Mouse (Mus musculus): ENCODE results near the gene Fam129b. TPM values are rescaled to one million over a fixed set of nuclear protein-coding genes. Genes with fewer than 3 reads are reported as not detected.

Fam129b gene
- total and polyA plus RNA-seq, 3 experiments: 0.53 to 20.7 (median 1.5) TPM

- peaks cover 15% of the 10 kb centered on the region for H3K4me1 ChIP-seq (ENCODE audit: insufficient read depth, low read depth, low read length)
- no peak for DNase-seq (ENCODE audit: low spot score)
These were observed 782 bp downstream of the Fam129b start for GRCm38 (mm10) chr2:32876490-32877302.

GRCm38 (mm10) chr2:32877303-32877702, 1.4 kb downstream of the Fam129b start:
- Histone ChIP-seq H3K4me3 (ENCODE audit: low read depth, low read length) (no peak overlapping the region), H3K27me3 (ENCODE audit: insufficient read depth, low read length) (peaks cover 87% of the 10 kb centered on the region), H3K9me3 (replicated peaks) (no peaks in the 10 kb centered on the region), H3K4me1 (ENCODE audit: insufficient read depth, low read depth, low read length) (peaks cover 16% of the 10 kb centered on the region), H3K36me3 (replicated peaks) (no peaks in the 10 kb centered on the region)
- ATAC-seq (ENCODE audit: extremely low read depth, insufficient number of reproducible peaks, low FRiP score, poor library complexity, severe bottlenecking): no peak
- DNase-seq (ENCODE audit: low spot score): no peak
- no peak for TF ChIP-seq POLR2AphosphoS5 (IDR thresholded peaks at IDR 0.05; ENCODE audit: insufficient replicate concordance, low read depth, low read length)
- no peak for TF ChIP-seq TAL1 (conservative IDR thresholded peaks at IDR 0.05; ENCODE audit: low read depth, low read length)
- no peak for TF ChIP-seq CTCF (IDR thresholded peaks at IDR 0.05; ENCODE audit: low read depth, low read length)
- TF ChIP-seq GATA1 (IDR thresholded peaks at IDR 0.05; ENCODE audit: borderline replicate concordance, low read length): no peak
- TF ChIP-seq GATA2 (IDR thresholded peaks at IDR 0.05; ENCODE audit: borderline replicate concordance, low read depth, low read length): no peak

More at GRCm38 (mm10) chr2:32876490-32877302, 782 bp downstream of the Fam129b start:
- TF ChIP-seq GATA1 (IDR thresholded peaks at IDR 0.05; ENCODE audit: borderline replicate concordance, low read length) (no peak), TAL1 (conservative IDR thresholded peaks at IDR 0.05; ENCODE audit: low read depth, low read length) (no peak), GATA2 (IDR thresholded peaks at IDR 0.05; ENCODE audit: borderline replicate concordance, low read depth, low read length) (no peak), POLR2AphosphoS5 (IDR thresholded peaks at IDR 0.05; ENCODE audit: insufficient replicate concordance, low read depth, low read length) (no peak), CTCF (IDR thresholded peaks at IDR 0.05; ENCODE audit: low read depth, low read length) (no peak)
- Histone ChIP-seq H3K27me3 (ENCODE audit: insufficient read depth, low read length) (peaks cover 87% of the 10 kb centered on the region), H3K4me3 (ENCODE audit: low read depth, low read length) (peak overlapping the region; percentile 66; the same call in 1 of the 2 replicates), H3K36me3 (replicated peaks) (no peaks in the 10 kb centered on the region), H3K9me3 (replicated peaks) (no peaks in the 10 kb centered on the region)
- no peak for ATAC-seq (ENCODE audit: extremely low read depth, insufficient number of reproducible peaks, low FRiP score, poor library complexity, severe bottlenecking)

- Histone ChIP-seq H3K9me3 (replicated peaks) (no peaks in the 10 kb centered on the region), H3K36me3 (replicated peaks) (no peaks in the 10 kb centered on the region), H3K27me3 (ENCODE audit: insufficient read depth, low read length) (peaks cover 84% of the 10 kb centered on the region), H3K4me1 (ENCODE audit: insufficient read depth, low read depth, low read length) (peaks cover 17% of the 10 kb centered on the region), H3K4me3 (ENCODE audit: low read depth, low read length) (no peak overlapping the region)
- DNase-seq (ENCODE audit: low spot score) (no peak), ATAC-seq (ENCODE audit: extremely low read depth, insufficient number of reproducible peaks, low FRiP score, poor library complexity, severe bottlenecking) (no peak)
- no peak for TF ChIP-seq GATA1 (IDR thresholded peaks at IDR 0.05; ENCODE audit: borderline replicate concordance, low read length)
- TF ChIP-seq GATA2 (IDR thresholded peaks at IDR 0.05; ENCODE audit: borderline replicate concordance, low read depth, low read length): no peak
- no peak for TF ChIP-seq CTCF (IDR thresholded peaks at IDR 0.05; ENCODE audit: low read depth, low read length)
- TF ChIP-seq POLR2AphosphoS5 (IDR thresholded peaks at IDR 0.05; ENCODE audit: insufficient replicate concordance, low read depth, low read length): no peak
These were observed 2.0 kb downstream of the Fam129b start for GRCm38 (mm10) chr2:32877761-32878393.

GRCm38 (mm10) chr2:32878396-32878795, 2.5 kb downstream of the Fam129b start:
- H3K27me3 ChIP-seq (ENCODE audit: insufficient read depth, low read length): peaks cover 82% of the 10 kb centered on the region
- no peaks in the 10 kb centered on the region for H3K9me3 ChIP-seq (replicated peaks)
- no peaks in the 10 kb centered on the region for H3K36me3 ChIP-seq (replicated peaks)
- no peak for DNase-seq (ENCODE audit: low spot score)
- ATAC-seq (ENCODE audit: extremely low read depth, insufficient number of reproducible peaks, low FRiP score, poor library complexity, severe bottlenecking): no peak
- TF ChIP-seq TAL1 (conservative IDR thresholded peaks at IDR 0.05; ENCODE audit: low read depth, low read length) (no peak), POLR2AphosphoS5 (IDR thresholded peaks at IDR 0.05; ENCODE audit: insufficient replicate concordance, low read depth, low read length) (no peak), CTCF (IDR thresholded peaks at IDR 0.05; ENCODE audit: low read depth, low read length) (no peak), GATA1 (IDR thresholded peaks at IDR 0.05; ENCODE audit: borderline replicate concordance, low read length) (no peak), GATA2 (IDR thresholded peaks at IDR 0.05; ENCODE audit: borderline replicate concordance, low read depth, low read length) (no peak)
- no peak overlapping the region for H3K4me3 ChIP-seq (ENCODE audit: low read depth, low read length)
- peaks cover 17% of the 10 kb centered on the region for H3K4me1 ChIP-seq (ENCODE audit: insufficient read depth, low read depth, low read length)

- ATAC-seq (ENCODE audit: extremely low read depth, insufficient number of reproducible peaks, low FRiP score, poor library complexity, severe bottlenecking) (no peak), DNase-seq (ENCODE audit: low spot score) (no peak)
- Histone ChIP-seq H3K36me3 (replicated peaks) (no peaks in the 10 kb centered on the region), H3K27me3 (ENCODE audit: insufficient read depth, low read length) (peaks cover 76% of the 10 kb centered on the region), H3K4me3 (ENCODE audit: low read depth, low read length) (no peak overlapping the region), H3K4me1 (ENCODE audit: insufficient read depth, low read depth, low read length) (peaks cover 17% of the 10 kb centered on the region), H3K9me3 (replicated peaks) (no peaks in the 10 kb centered on the region)
- TF ChIP-seq CTCF (IDR thresholded peaks at IDR 0.05; ENCODE audit: low read depth, low read length) (no peak), POLR2AphosphoS5 (IDR thresholded peaks at IDR 0.05; ENCODE audit: insufficient replicate concordance, low read depth, low read length) (no peak), TAL1 (conservative IDR thresholded peaks at IDR 0.05; ENCODE audit: low read depth, low read length) (no peak)
These were observed 3.7 kb downstream of the Fam129b start for GRCm38 (mm10) chr2:32879593-32879992.

- Histone ChIP-seq H3K9me3 (replicated peaks) (no peaks in the 10 kb centered on the region), H3K27me3 (ENCODE audit: insufficient read depth, low read length) (peaks cover 73% of the 10 kb centered on the region), H3K4me3 (ENCODE audit: low read depth, low read length) (no peak overlapping the region), H3K4me1 (ENCODE audit: insufficient read depth, low read depth, low read length) (peaks cover 14% of the 10 kb centered on the region), H3K36me3 (replicated peaks) (no peaks in the 10 kb centered on the region)
- ATAC-seq (ENCODE audit: extremely low read depth, insufficient number of reproducible peaks, low FRiP score, poor library complexity, severe bottlenecking) (no peak), DNase-seq (ENCODE audit: low spot score) (no peak)
- TF ChIP-seq POLR2AphosphoS5 (IDR thresholded peaks at IDR 0.05; ENCODE audit: insufficient replicate concordance, low read depth, low read length): no peak
- no peak for TF ChIP-seq GATA1 (IDR thresholded peaks at IDR 0.05; ENCODE audit: borderline replicate concordance, low read length)
- TF ChIP-seq GATA2 (IDR thresholded peaks at IDR 0.05; ENCODE audit: borderline replicate concordance, low read depth, low read length): no peak
- no peak for TF ChIP-seq CTCF (IDR thresholded peaks at IDR 0.05; ENCODE audit: low read depth, low read length)
- TF ChIP-seq TAL1 (conservative IDR thresholded peaks at IDR 0.05; ENCODE audit: low read depth, low read length): no peak
These were observed 5.1 kb downstream of the Fam129b start for GRCm38 (mm10) chr2:32881054-32881453.

Data from G1E (cell line).